Mouse (Mus musculus) liver, embryonic 12.5 days (tissue): ENCODE data around the gene Mnd1. TPM values are rescaled to one million over a fixed set of nuclear protein-coding genes. Genes with fewer than 3 reads are reported as not detected.

ENCODE experiments used
- ATAC-seq: fragments of 200-750 bp; cut with Nextera tagmentation; 2 replicates; pipeline ENCODE4 v1.8.0; 2017; ENCODE audit warnings: moderate number of reproducible peaks, mild to moderate bottlenecking, moderate library complexity
- H3K27ac ChIP-seq: fragments of 300-500 bp; sonication (generic); 2 replicates; pipeline ENCODE4 v1.5.1; 2016; ENCODE audit warnings: mild to moderate bottlenecking
- H3K27me3 ChIP-seq: fragments of 300-500 bp; sonication (generic); replicated peaks from 2 replicates; pipeline ENCODE4 v1.6.1; 2016; ENCODE audit warnings: mild to moderate bottlenecking, moderate library complexity
- H3K36me3 ChIP-seq: fragments of 300-500 bp; sonication (generic); 2 replicates; pipeline ENCODE4 v1.6.1; 2016; ENCODE audit warnings: mild to moderate bottlenecking, moderate library complexity
- H3K4me1 ChIP-seq: fragments of 300-500 bp; sonication (generic); 2 replicates; pipeline ENCODE4 v1.6.1; 2016
- H3K4me2 ChIP-seq: fragments of 300-500 bp; sonication (generic); 2 replicates; pipeline ENCODE4 v1.6.1; 2016; ENCODE audit warnings: mild to moderate bottlenecking, moderate library complexity
- H3K4me3 ChIP-seq: fragments of 300-500 bp; sonication (generic); 2 replicates; pipeline ENCODE4 v1.5.1; 2016; ENCODE audit warnings: mild to moderate bottlenecking, moderate library complexity
- H3K9ac ChIP-seq: fragments of 300-500 bp; sonication (generic); 2 replicates; pipeline ENCODE4 v1.6.1; 2016; ENCODE audit warnings: mild to moderate bottlenecking, moderate library complexity
- H3K9me3 ChIP-seq: fragments of 300-500 bp; sonication (generic); replicated peaks from 2 replicates; pipeline ENCODE4 v1.6.1; 2016; ENCODE audit warnings: mild to moderate bottlenecking, moderate library complexity
- whole genome bisulfite sequencing: fragments of 180-500 bp; shearing (Covaris S2); methylation state at CpG from one replicate; pipeline ENCODE4 v1.1.7; 2016; ENCODE audit not compliant: insufficient replicate concordance; 5-methylcytosine and 5-hydroxymethylcytosine counted together
- polyA plus RNA-seq: library from polyadenylated mRNA; unstranded; fragments of >200 nt; fragmentation: Nextera tagmentation; extraction: Ambion mirVana; gene quantifications from 2 replicates; pipeline ENCODE4 v1.2.1, GENCODE M21; 2016

The Mnd1 gene
- polyA plus RNA-seq, 1 experiment from 2014 or later: 12.3 TPM

DNA sequence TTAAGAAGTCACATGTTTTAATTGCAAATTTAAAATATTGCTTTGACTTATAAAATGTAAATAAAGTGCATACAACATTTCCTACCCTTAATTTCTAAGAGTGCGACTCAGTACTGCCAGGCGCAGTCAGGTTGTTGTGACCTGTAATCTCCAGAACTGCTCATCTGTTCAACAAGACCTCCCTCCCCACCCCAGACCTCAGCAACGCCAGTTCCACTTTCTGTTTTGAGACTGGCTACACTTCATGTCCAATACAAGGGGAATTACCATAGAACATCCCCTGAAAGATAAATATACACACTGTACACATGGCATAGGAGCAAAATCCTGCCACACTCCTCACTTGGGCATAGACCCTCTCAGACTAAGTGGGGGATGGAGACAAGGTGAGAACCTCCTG, 28.9 kb downstream of the Mnd1 start:
- no peaks in the 10 kb centered on the region for H3K36me3 ChIP-seq
- no peak overlapping the region for H3K9ac ChIP-seq
- H3K4me3 ChIP-seq: no peak overlapping the region
- no peak overlapping the region for H3K27ac ChIP-seq
- no peak for ATAC-seq
- H3K4me2 ChIP-seq: no peak overlapping the region
- 0 out of 2 replicates have a peak, but pooled peaks cover 8% of the 10 kb centered on the region for H3K4me1 ChIP-seq
- no peaks in the 10 kb centered on the region for H3K27me3 ChIP-seq
- no peaks in the 10 kb centered on the region for H3K9me3 ChIP-seq
- WGBS: 72% methylated on average over 3 of the region's 3 CpGs

DNA sequence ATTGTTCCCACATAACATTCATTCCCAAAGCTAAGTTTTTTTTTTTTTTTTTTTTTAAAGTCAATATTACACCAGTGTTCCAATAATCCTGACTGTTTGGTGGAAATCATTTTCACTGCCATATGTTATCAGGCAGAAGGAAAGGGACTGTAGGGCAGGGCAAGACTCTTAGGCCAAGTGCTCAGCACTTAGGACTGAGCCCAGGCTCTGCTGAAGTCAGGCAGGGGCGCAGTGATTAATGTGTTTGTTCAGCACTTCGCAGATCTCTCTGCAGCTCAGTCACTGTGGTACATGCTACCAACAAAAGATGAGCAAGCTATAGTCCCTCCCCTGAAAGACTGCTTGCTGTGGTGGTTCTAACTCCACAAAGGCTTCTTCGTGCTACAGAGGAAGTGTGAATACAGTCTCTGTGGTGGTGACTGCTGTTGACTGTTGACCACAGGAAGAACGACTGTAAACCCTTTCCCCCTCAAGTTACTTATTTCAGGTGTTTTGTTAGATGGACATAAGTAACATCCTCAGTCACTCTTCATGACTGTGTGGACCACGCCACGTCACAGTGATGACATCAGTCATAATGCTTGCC, 29.8 kb downstream of the Mnd1 start:
- H3K4me3 ChIP-seq: no peak overlapping the region
- H3K9ac ChIP-seq: no peak overlapping the region
- 46% methylated on average over 6 of the region's 6 CpGs for WGBS

DNA sequence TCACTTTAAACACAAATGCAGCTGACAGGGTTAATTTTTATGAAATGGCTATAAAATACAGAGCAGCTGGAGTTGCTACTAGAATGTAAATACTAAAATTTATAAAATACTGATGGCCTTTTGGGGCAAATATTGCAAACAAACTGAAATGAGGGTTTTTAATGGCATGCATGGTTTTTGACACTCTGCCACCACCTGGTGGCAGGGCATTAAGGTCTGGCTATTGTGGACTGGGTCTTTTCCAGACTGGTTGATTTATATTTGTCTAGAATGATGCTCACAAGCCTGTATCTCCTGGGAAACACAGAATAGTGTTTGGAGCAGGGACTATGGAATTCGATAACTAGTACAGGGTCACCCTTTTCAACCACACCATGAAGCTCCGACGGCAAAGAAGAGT, 32.1 kb downstream of the Mnd1 start:
- no peak overlapping the region for H3K9ac ChIP-seq
- no peaks in the 10 kb centered on the region for H3K27me3 ChIP-seq
- WGBS: 78% methylated on average over 3 of the region's 3 CpGs

More for the DNA sequence above, 29.8 kb downstream of the Mnd1 start:
- Histone ChIP-seq H3K27ac (no peak overlapping the region), H3K9me3 (no peaks in the 10 kb centered on the region), H3K4me1 (0 out of 2 replicates have a peak, but pooled peaks cover 8% of the 10 kb centered on the region), H3K27me3 (no peaks in the 10 kb centered on the region), H3K4me2 (no peak overlapping the region), H3K36me3 (no peaks in the 10 kb centered on the region)
- no peak for ATAC-seq

GRCm38 (mm10) chr3:84118718-84119117, 36.9 kb downstream of the Mnd1 start:
- Histone ChIP-seq H3K4me3 (no peak overlapping the region), H3K36me3 (no peaks in the 10 kb centered on the region), H3K27ac (no peak overlapping the region), H3K4me2 (no peak overlapping the region), H3K27me3 (no peaks in the 10 kb centered on the region), H3K9ac (no peak overlapping the region), H3K9me3 (no peaks in the 10 kb centered on the region), H3K4me1 (no peaks in the 10 kb centered on the region)
- 80% methylated on average over 7 of the region's 7 CpGs for WGBS
- no peak for ATAC-seq

More for the DNA sequence above, 32.1 kb downstream of the Mnd1 start:
- no peaks in the 10 kb centered on the region for H3K36me3 ChIP-seq
- H3K9me3 ChIP-seq: no peaks in the 10 kb centered on the region
- ATAC-seq: no peak
- H3K4me2 ChIP-seq: no peak overlapping the region
- no peak overlapping the region for H3K4me3 ChIP-seq
- no peaks in the 10 kb centered on the region for H3K4me1 ChIP-seq
- no peak overlapping the region for H3K27ac ChIP-seq

- H3K4me1 ChIP-seq: no peaks in the 10 kb centered on the region
- no peak for ATAC-seq
- no peak overlapping the region for H3K27ac ChIP-seq
- no peak overlapping the region for H3K4me3 ChIP-seq
- H3K27me3 ChIP-seq: no peaks in the 10 kb centered on the region
- no peak overlapping the region for H3K9ac ChIP-seq
- no peaks in the 10 kb centered on the region for H3K9me3 ChIP-seq
- WGBS: 81% methylated on average over 7 of the region's 7 CpGs
- no peaks in the 10 kb centered on the region for H3K36me3 ChIP-seq
- no peak overlapping the region for H3K4me2 ChIP-seq
Measured at GRCm38 (mm10) chr3:84118178-84118577, 37.4 kb downstream of the Mnd1 start.

DNA sequence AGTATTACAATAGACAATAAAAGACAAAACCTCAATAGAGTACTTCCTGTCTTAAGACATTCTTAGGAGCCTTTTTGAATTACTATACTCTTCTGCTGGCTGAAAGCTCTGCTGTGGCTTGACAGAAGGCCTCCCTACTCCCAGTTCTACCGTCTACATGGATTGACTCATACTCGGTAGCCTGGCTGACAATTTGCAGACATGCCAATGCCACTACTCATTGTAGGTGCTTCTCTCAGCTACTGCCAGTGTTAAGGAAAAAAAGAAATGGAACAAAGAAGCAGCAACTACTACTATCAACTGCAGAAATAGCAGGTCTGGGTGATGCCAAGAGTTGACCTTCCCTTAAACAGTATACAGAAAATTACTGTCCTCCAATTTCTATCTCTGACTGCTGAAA, 47.0 kb downstream of the Mnd1 start:
- Histone ChIP-seq H3K36me3 (no peaks in the 10 kb centered on the region), H3K27me3 (no peaks in the 10 kb centered on the region), H3K4me3 (no peak overlapping the region), H3K9ac (no peak overlapping the region), H3K4me2 (no peak overlapping the region), H3K4me1 (no peaks in the 10 kb centered on the region), H3K27ac (no peak overlapping the region), H3K9me3 (no peaks in the 10 kb centered on the region)
- no peak for ATAC-seq
- 64% methylated on average over 2 of the region's 2 CpGs for WGBS

GRCm38 (mm10) chr3:84106106-84106505, 49.5 kb downstream of the Mnd1 start:
- no peaks in the 10 kb centered on the region for H3K27me3 ChIP-seq
- no peak overlapping the region for H3K9ac ChIP-seq
- H3K4me3 ChIP-seq: no peak overlapping the region
- ATAC-seq: no peak
- no peaks in the 10 kb centered on the region for H3K36me3 ChIP-seq
- H3K27ac ChIP-seq: no peak overlapping the region
- H3K4me1 ChIP-seq: no peaks in the 10 kb centered on the region
- 67% methylated on average over 2 of the region's 2 CpGs for WGBS
- no peak overlapping the region for H3K4me2 ChIP-seq
- H3K9me3 ChIP-seq: no peaks in the 10 kb centered on the region

DNA sequence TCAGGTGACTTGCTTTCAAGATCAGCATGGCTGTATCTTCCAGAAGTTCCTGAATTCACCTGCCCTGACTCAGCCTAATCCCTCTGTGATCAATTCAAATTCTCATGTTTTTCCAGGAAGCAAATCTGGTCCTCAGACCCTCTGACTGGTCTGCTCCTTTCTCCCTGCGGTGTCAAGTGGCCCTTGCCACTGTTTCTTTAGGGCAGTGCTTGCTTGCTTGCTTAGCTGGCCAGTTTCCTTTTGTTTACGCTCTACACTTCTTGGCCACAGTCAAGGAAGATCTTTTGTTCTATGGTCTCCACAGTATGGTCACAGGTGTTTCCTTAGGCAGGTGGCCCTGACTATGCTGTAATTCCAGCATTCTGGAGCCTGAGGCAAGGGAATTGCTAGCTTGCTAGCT, 52.0 kb downstream of the Mnd1 start:
- Histone ChIP-seq H3K4me3 (no peak overlapping the region), H3K27ac (no peak overlapping the region), H3K9ac (no peak overlapping the region), H3K36me3 (no peaks in the 10 kb centered on the region), H3K4me1 (no peaks in the 10 kb centered on the region), H3K9me3 (no peaks in the 10 kb centered on the region), H3K27me3 (no peaks in the 10 kb centered on the region), H3K4me2 (no peak overlapping the region)
- 67% methylated on average over 2 of the region's 2 CpGs for WGBS
- ATAC-seq: no peak

- Histone ChIP-seq H3K36me3 (no peaks in the 10 kb centered on the region), H3K4me1 (no peaks in the 10 kb centered on the region), H3K4me3 (no peak overlapping the region), H3K9me3 (no peaks in the 10 kb centered on the region), H3K9ac (no peak overlapping the region), H3K4me2 (no peak overlapping the region), H3K27me3 (no peaks in the 10 kb centered on the region), H3K27ac (no peak overlapping the region)
- no peak for ATAC-seq
- 77% methylated on average over 2 of the region's 2 CpGs for whole genome bisulfite sequencing
Measured at GRCm38 (mm10) chr3:84092875-84093274, 62.7 kb downstream of the Mnd1 start.

GRCm38 (mm10) chr3:84090982-84091381, 64.6 kb downstream of the Mnd1 start:
- Histone ChIP-seq H3K27ac (no peak overlapping the region), H3K9ac (no peak overlapping the region), H3K4me3 (no peak overlapping the region), H3K27me3 (no peaks in the 10 kb centered on the region), H3K9me3 (no peaks in the 10 kb centered on the region), H3K4me2 (no peak overlapping the region), H3K4me1 (no peaks in the 10 kb centered on the region), H3K36me3 (no peaks in the 10 kb centered on the region)
- WGBS: 37% methylated on average over 2 of the region's 2 CpGs
- ATAC-seq: no peak

- no peak for ATAC-seq
- Histone ChIP-seq H3K27ac (no peak overlapping the region), H3K4me3 (no peak overlapping the region), H3K9me3 (no peaks in the 10 kb centered on the region), H3K4me2 (no peak overlapping the region), H3K36me3 (no peaks in the 10 kb centered on the region), H3K27me3 (no peaks in the 10 kb centered on the region), H3K4me1 (no peaks in the 10 kb centered on the region), H3K9ac (no peak overlapping the region)
- 66% methylated on average over 2 of the region's 2 CpGs for WGBS
Measured at GRCm38 (mm10) chr3:84086921-84087320, 68.7 kb downstream of the Mnd1 start.

DNA sequence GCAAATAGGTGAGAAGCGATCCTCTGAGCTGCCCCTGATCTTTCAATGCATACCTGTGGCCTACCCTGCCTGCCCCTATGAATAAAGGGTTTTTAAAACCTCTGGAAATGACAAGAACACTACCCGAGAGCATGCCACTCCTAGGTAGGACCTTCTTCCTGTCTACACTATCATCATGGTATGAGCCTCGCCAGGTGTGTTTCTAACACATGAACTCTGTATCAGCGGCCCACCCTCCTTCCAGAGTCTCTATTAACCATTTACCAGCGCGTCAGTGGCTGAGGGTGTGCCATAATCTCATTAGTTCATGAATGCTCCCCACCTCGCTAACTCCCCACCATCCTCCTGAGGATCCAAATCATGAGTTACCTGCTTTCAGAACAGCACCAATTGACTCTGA, 69.2 kb downstream of the Mnd1 start:
- WGBS: 74% methylated on average over 7 of the region's 7 CpGs
- Histone ChIP-seq H3K4me3 (no peak overlapping the region), H3K27ac (no peak overlapping the region), H3K27me3 (no peaks in the 10 kb centered on the region), H3K9ac (no peak overlapping the region), H3K9me3 (no peaks in the 10 kb centered on the region), H3K4me1 (no peaks in the 10 kb centered on the region), H3K36me3 (no peaks in the 10 kb centered on the region), H3K4me2 (no peak overlapping the region)
- no peak for ATAC-seq

DNA sequence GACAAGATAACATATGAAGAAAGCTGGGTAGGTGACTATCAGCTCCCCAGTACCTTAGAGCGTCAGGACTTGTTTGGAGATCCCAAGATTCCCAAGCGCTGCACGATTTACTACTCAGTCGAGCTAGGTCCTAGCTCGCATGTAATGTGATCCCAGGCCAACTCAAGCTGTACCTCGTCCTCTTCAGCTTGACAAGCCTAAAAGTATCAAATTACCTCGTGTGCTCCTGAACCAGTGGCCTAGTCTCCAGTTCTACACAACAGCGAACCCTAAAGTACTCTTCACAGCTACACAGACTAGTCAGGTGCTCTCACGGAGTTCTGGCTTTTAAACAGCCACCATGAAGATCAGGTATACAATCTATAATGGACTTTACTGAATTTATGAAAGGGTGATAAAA, 70.2 kb downstream of the Mnd1 start:
- ATAC-seq: no peak
- Histone ChIP-seq H3K4me3 (no peak overlapping the region), H3K4me1 (no peaks in the 10 kb centered on the region), H3K9ac (no peak overlapping the region), H3K36me3 (no peaks in the 10 kb centered on the region), H3K27me3 (no peaks in the 10 kb centered on the region), H3K27ac (no peak overlapping the region), H3K4me2 (no peak overlapping the region), H3K9me3 (no peaks in the 10 kb centered on the region)
- 57% methylated on average over 9 of the region's 9 CpGs for WGBS
